Mouse (Mus musculus) central nervous system, embryonic 14 days (tissue): Measurements from ENCODE around the gene Smlr1. TPM values are rescaled to one million over a fixed set of nuclear protein-coding genes. Genes with fewer than 3 reads are reported as not detected.

Source experiments
- polyA plus RNA-seq: library from polyadenylated mRNA; depleted of rRNA; stranded (reverse); fragments of >200 nt; gene quantifications from 2 replicates; pipeline ENCODE4 v1.2.3, GENCODE M21; 2012; rRNA removed

The Smlr1 gene
- polyA plus RNA-seq, result 0.12 and 0.23 TPM in 2 replicates

GRCm38 (mm10) chr10:25535891-25536331 is at the start of gene Smlr1:
Gene Smlr1, minus strand, starts transcription at chr10:25536267.

Other genes with a start within 250 kb of the Smlr1 start
- 21.7 and 25.3 TPM in 2 replicates for gene Akap7, start 228.4 kb downstream of the Smlr1 start, polyA plus RNA-seq
- gene Epb41l2, start 176.5 kb downstream of the Smlr1 start, polyA plus RNA-seq, result 70.7 and 89.6 TPM in 2 replicates